Mouse (Mus musculus): ENCODE measurements around the gene Zfp771. TPM values are rescaled to one million over a fixed set of nuclear protein-coding genes. Genes with fewer than 3 reads are reported as not detected.

The Zfp771 gene
- polyA plus RNA-seq, 1 experiment from 2014 or later: 63.1 TPM

Other genes with a start within 250 kb of the Zfp771 start
- gene Mvp, start 229.7 kb upstream of the Zfp771 start, polyA plus RNA-seq (2015; fragmentation: Nextera tagmentation; extraction: Ambion mirVana): 27.2 and 29.1 TPM in 2 replicates
- gene Pagr1b, start 227.8 kb upstream of the Zfp771 start, polyA plus RNA-seq (2015; fragmentation: Nextera tagmentation; extraction: Ambion mirVana): 1.0 TPM in 1 of 2 replicates, not detected in the other
- gene Pagr1a, start 226.9 kb upstream of the Zfp771 start, polyA plus RNA-seq (2015; fragmentation: Nextera tagmentation; extraction: Ambion mirVana): 33.1 and 62.5 TPM in 2 replicates
- gene Gm42742, start 223.2 kb upstream of the Zfp771 start, polyA plus RNA-seq (2015; fragmentation: Nextera tagmentation; extraction: Ambion mirVana): 25.0 and 63.8 TPM in 2 replicates
- 5.9 and 8.1 TPM in 2 replicates for gene Prrt2, start 223.1 kb upstream of the Zfp771 start, polyA plus RNA-seq (2015; fragmentation: Nextera tagmentation; extraction: Ambion mirVana)
- 67.7 and 69.7 TPM in 2 replicates for gene Maz, start 217.2 kb upstream of the Zfp771 start, polyA plus RNA-seq (2015; fragmentation: Nextera tagmentation; extraction: Ambion mirVana)
- 93.5 and 101 TPM in 2 replicates for gene Kif22, start 201.8 kb upstream of the Zfp771 start, polyA plus RNA-seq (2015; fragmentation: Nextera tagmentation; extraction: Ambion mirVana)
- 14.5 and 34.1 TPM in 2 replicates for gene Zg16, start 156.9 kb upstream of the Zfp771 start, polyA plus RNA-seq (2015; fragmentation: Nextera tagmentation; extraction: Ambion mirVana)
- gene AI467606, start 152.9 kb upstream of the Zfp771 start, polyA plus RNA-seq (2015; fragmentation: Nextera tagmentation; extraction: Ambion mirVana): 4.7 and 5.0 TPM in 2 replicates
- gene Qprt, start 122.0 kb upstream of the Zfp771 start, polyA plus RNA-seq (2015; fragmentation: Nextera tagmentation; extraction: Ambion mirVana): 6.1 and 7.4 TPM in 2 replicates
- gene Spn, start 106.5 kb upstream of the Zfp771 start, polyA plus RNA-seq (2015; fragmentation: Nextera tagmentation; extraction: Ambion mirVana): 0.64 and 1.0 TPM in 2 replicates
- gene Cd2bp2, start 48.2 kb upstream of the Zfp771 start, polyA plus RNA-seq (2015; fragmentation: Nextera tagmentation; extraction: Ambion mirVana): 44.1 and 46.6 TPM in 2 replicates
- gene Tbc1d10b, start 35.8 kb upstream of the Zfp771 start, polyA plus RNA-seq (2015; fragmentation: Nextera tagmentation; extraction: Ambion mirVana): 24.3 and 24.4 TPM in 2 replicates
- gene Mylpf, start 35.4 kb upstream of the Zfp771 start, polyA plus RNA-seq (2015; fragmentation: Nextera tagmentation; extraction: Ambion mirVana): 18.6 and 31.0 TPM in 2 replicates
- gene Zfp553, start 11.2 kb upstream of the Zfp771 start, polyA plus RNA-seq (2015; fragmentation: Nextera tagmentation; extraction: Ambion mirVana): 33.9 and 34.8 TPM in 2 replicates
- 17.7 and 19.2 TPM in 2 replicates for gene Sept1, start 11.1 kb upstream of the Zfp771 start, polyA plus RNA-seq (2015; fragmentation: Nextera tagmentation; extraction: Ambion mirVana)
- gene Dctpp1, start 16.4 kb downstream of the Zfp771 start, polyA plus RNA-seq (2015; fragmentation: Nextera tagmentation; extraction: Ambion mirVana): 164 and 181 TPM in 2 replicates
- 139 and 163 TPM in 2 replicates for gene Sephs2, start 29.8 kb downstream of the Zfp771 start, polyA plus RNA-seq (2015; fragmentation: Nextera tagmentation; extraction: Ambion mirVana)
- gene Itgal, start 52.0 kb downstream of the Zfp771 start, polyA plus RNA-seq (2015; fragmentation: Nextera tagmentation; extraction: Ambion mirVana): 2.7 TPM in 2 replicates
- gene Zfp768, start 101.3 kb downstream of the Zfp771 start, polyA plus RNA-seq (2015; fragmentation: Nextera tagmentation; extraction: Ambion mirVana): 13.1 and 17.4 TPM in 2 replicates
- 9.0 and 9.6 TPM in 2 replicates for gene Zfp747, start 131.8 kb downstream of the Zfp771 start, polyA plus RNA-seq (2015; fragmentation: Nextera tagmentation; extraction: Ambion mirVana)
- gene 9130019O22Rik, start 142.9 kb downstream of the Zfp771 start, polyA plus RNA-seq (2015; fragmentation: Nextera tagmentation; extraction: Ambion mirVana): 5.5 and 6.3 TPM in 2 replicates
- gene E430018J23Rik, start 149.4 kb downstream of the Zfp771 start, polyA plus RNA-seq (2015; fragmentation: Nextera tagmentation; extraction: Ambion mirVana): 6.3 and 6.5 TPM in 2 replicates
- gene Zfp764, start 162.5 kb downstream of the Zfp771 start, polyA plus RNA-seq (2015; fragmentation: Nextera tagmentation; extraction: Ambion mirVana): 7.6 and 8.8 TPM in 2 replicates
- gene Zfp688, start 177.8 kb downstream of the Zfp771 start, polyA plus RNA-seq (2015; fragmentation: Nextera tagmentation; extraction: Ambion mirVana): 22.0 and 23.6 TPM in 2 replicates
- 5.7 and 7.2 TPM in 2 replicates for gene Zfp689, start 204.9 kb downstream of the Zfp771 start, polyA plus RNA-seq (2015; fragmentation: Nextera tagmentation; extraction: Ambion mirVana)
- 38.6 and 38.8 TPM in 2 replicates for gene Prr14, start 215.3 kb downstream of the Zfp771 start, polyA plus RNA-seq (2015; fragmentation: Nextera tagmentation; extraction: Ambion mirVana)
- gene Fbrs, start 234.9 kb downstream of the Zfp771 start, polyA plus RNA-seq (2015; fragmentation: Nextera tagmentation; extraction: Ambion mirVana): 12.2 and 13.8 TPM in 2 replicates